ENCODE assay signal across 21 mouse cellular contexts in the genomic region with DNA sequence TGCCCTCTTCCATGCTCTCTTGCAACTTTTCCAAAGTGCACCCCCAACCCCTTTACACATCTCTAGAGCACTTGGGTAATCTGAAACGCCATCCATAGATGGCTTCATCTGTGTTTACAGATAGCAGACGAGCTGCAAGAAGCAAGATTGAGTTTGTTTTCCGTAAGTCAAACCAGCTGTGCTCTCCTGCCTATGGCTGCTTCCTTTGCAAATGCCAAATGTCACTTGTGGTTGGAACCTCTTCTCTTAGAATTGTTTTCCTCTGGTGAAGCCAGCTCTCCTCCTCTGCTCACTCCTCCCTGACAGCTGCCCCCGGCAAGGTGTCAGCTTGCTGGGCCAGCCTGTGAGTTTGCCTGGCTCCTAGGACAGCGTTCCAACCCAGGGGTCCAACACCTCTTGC.
A peak's percentile ranks its signal among the peaks of the same experiment; 100 is the strongest.
DNase-seq lines count a peak whose midpoint lies in the region; ATAC-seq and TF ChIP-seq lines count a peak whose summit lies in the region.
"Had no signal": no experiment of that assay in that cellular context is flagged by ENCODE, and none has a peak within 500 bp of the region (broad histone marks: within the 10 kb centered on the region; RNA-seq: fewer than 3 reads in every experiment).

No protein-coding gene starts in this region.

- no peaks in the 10 kb centered on the region for H3K27me3 ChIP-seq in kidney, postnatal 0 days (ENCODE audit: insufficient read depth, low read length)
- no peaks in the 10 kb centered on the region for H3K27me3 ChIP-seq in intestine, embryonic 16.5 days (replicated peaks; ENCODE audit: control insufficient read depth, insufficient read depth, low read length)
- no peaks in the 10 kb centered on the region for H3K27me3 ChIP-seq in hindbrain, embryonic 10.5 days (ENCODE audit: insufficient read depth, poor library complexity, severe bottlenecking)
- H3K27me3 ChIP-seq: heart, embryonic 12.5 days; hindbrain, embryonic 15.5 days; megakaryocyte, embryonic 14.5 days had no signal

- no peak overlapping the region for H3K9ac ChIP-seq in kidney, postnatal 0 days (ENCODE audit: low read depth, low read length)
- no peak overlapping the region for H3K9ac ChIP-seq in intestine, embryonic 16.5 days (ENCODE audit: low read depth, low read length)
- H3K9ac ChIP-seq: forebrain, postnatal 0 days; heart, embryonic 12.5 days; hindbrain, embryonic 15.5 days; limb, embryonic 15.5 days; liver, postnatal 0 days had no signal

- no peak for ATAC-seq in kidney, postnatal 0 days (replicated peaks; ENCODE audit: low FRiP score, low read depth)
- ATAC-seq in intestine, embryonic 16.5 days, result 0 out of 2 replicates have a peak, but pooled peaks have one; percentile 38
- ATAC-seq: forebrain, postnatal 0 days; liver, postnatal 0 days; midbrain, embryonic 16.5 days had no signal

- no peaks in the 10 kb centered on the region for H3K36me3 ChIP-seq in kidney, postnatal 0 days (ENCODE audit: insufficient read depth, low read length)
- H3K36me3 ChIP-seq in intestine, embryonic 16.5 days (ENCODE audit: control insufficient read depth, insufficient read depth, low read length), result no peaks in the 10 kb centered on the region
- no peaks in the 10 kb centered on the region for H3K36me3 ChIP-seq in hindbrain, embryonic 10.5 days
- H3K36me3 ChIP-seq: heart, embryonic 12.5 days; hindbrain, embryonic 15.5 days; limb, embryonic 15.5 days had no signal

- no peaks in the 10 kb centered on the region for H3K9me3 ChIP-seq in kidney, postnatal 0 days (replicated peaks; ENCODE audit: low read length)
- no peaks in the 10 kb centered on the region for H3K9me3 ChIP-seq in intestine, embryonic 16.5 days (ENCODE audit: control insufficient read depth, low read length)
- no peaks in the 10 kb centered on the region for H3K9me3 ChIP-seq in hindbrain, embryonic 10.5 days
- H3K9me3 ChIP-seq: heart, embryonic 12.5 days; hindbrain, embryonic 15.5 days; limb, embryonic 15.5 days; megakaryocyte, embryonic 14.5 days had no signal

- WGBS in kidney, postnatal 0 days, result 14% methylated on average over 5 of the region's 5 CpGs
- WGBS in intestine, embryonic 16.5 days, result 36% methylated on average over 5 of the region's 5 CpGs
- 66% methylated on average over 5 of the region's 5 CpGs for WGBS in hindbrain, embryonic 10.5 days

- H3K4me1 ChIP-seq in kidney, postnatal 0 days (replicated peaks; ENCODE audit: insufficient read depth, low read length), result peaks cover 10% of the 10 kb centered on the region; the same call in 1 of the 2 replicates
- H3K4me1 ChIP-seq in intestine, embryonic 16.5 days (ENCODE audit: control insufficient read depth, insufficient read depth, low read length), result peaks cover 16% of the 10 kb centered on the region
- H3K4me1 ChIP-seq in hindbrain, embryonic 10.5 days (replicated peaks), result no peaks in the 10 kb centered on the region
- H3K4me1 ChIP-seq: hindbrain, embryonic 15.5 days; megakaryocyte, embryonic 14.5 days had no signal

- DNase-seq in embryo, embryonic 10 days (ENCODE audit: low spot score), result peak; percentile 12
- DNase-seq in embryo, embryonic 9.5 days (ENCODE audit: extremely low spot score), result no peak
- peak; percentile 69 for DNase-seq in kidney, postnatal 0 days (ENCODE audit: low spot score)
- no peak for DNase-seq in kidney, adult 11 months
- peak; percentile 10 for DNase-seq in NIH3T3 (ENCODE audit: low read depth)
- DNase-seq in hindbrain, embryonic 10.5 days (ENCODE audit: low spot score), result no peak
- no peak for DNase-seq in urinary bladder, adult 18-20 months (ENCODE audit: low spot score in 2 of 2)
- DNase-seq: adrenal gland, adult 8-10 months; cerebellum, adult 11 months; forebrain, postnatal 0 days; gastrocnemius, adult 2 months; layer of hippocampus, postnatal 36 days; liver, postnatal 0 days; retina, postnatal 1 day; right cerebral cortex, postnatal 4 days had no signal

- H3K4me3 ChIP-seq in kidney, postnatal 0 days (replicated peaks; ENCODE audit: low read depth, low read length), result no peak overlapping the region
- H3K4me3 ChIP-seq in intestine, embryonic 16.5 days (ENCODE audit: low read length), result no peak overlapping the region
- no peak overlapping the region for H3K4me3 ChIP-seq in hindbrain, embryonic 10.5 days
- H3K4me3 ChIP-seq: gastrocnemius, adult 2 months; heart, embryonic 12.5 days; hindbrain, embryonic 15.5 days; limb, embryonic 15.5 days; megakaryocyte, embryonic 14.5 days had no signal

- TF ChIP-seq CTCF in kidney, postnatal 0 days (IDR thresholded peaks at IDR 0.05; ENCODE audit: low read depth), result no peak

- H3K4me2 ChIP-seq in kidney, postnatal 0 days (ENCODE audit: low read length), result no peak overlapping the region
- H3K4me2 ChIP-seq in intestine, embryonic 16.5 days (ENCODE audit: low read depth, low read length), result no peak overlapping the region
- H3K4me2 ChIP-seq: heart, embryonic 12.5 days; hindbrain, embryonic 15.5 days; limb, embryonic 15.5 days had no signal

- peak overlapping the region; percentile 67 for H3K27ac ChIP-seq in kidney, postnatal 0 days
- peak overlapping the region; percentile 68 for H3K27ac ChIP-seq in intestine, embryonic 16.5 days (ENCODE audit: low read length)
- H3K27ac ChIP-seq in hindbrain, embryonic 10.5 days, result no peak overlapping the region
- H3K27ac ChIP-seq: gastrocnemius, adult 2 months; hindbrain, embryonic 15.5 days; limb, embryonic 15.5 days had no signal

Comparison
In these comparisons a context has a peak if more than half of its experiments do, and no peak if none do; other contexts are left out.
1. DNase-seq: peak in embryo, embryonic 10 days (single experiment), kidney, postnatal 0 days (single experiment) and NIH3T3 (single experiment); none in embryo, embryonic 9.5 days (single experiment), kidney, adult 11 months (single experiment), hindbrain, embryonic 10.5 days (single experiment) and urinary bladder, adult 18-20 months (0 of 2).